Comparison of ENCODE assay signal across 16 mouse cellular contexts in genomic region chr5:147304276-147305155, GRCm38 (mm10). TPM values are rescaled to one million over a fixed set of nuclear protein-coding genes. Genes with fewer than 3 reads are reported as not detected.
DNase-seq lines count a peak whose midpoint lies in the region; ATAC-seq and TF ChIP-seq lines count a peak whose summit lies in the region.
"Had no signal": no experiment of that assay in that cellular context is flagged by ENCODE, and none has a peak within 500 bp of the region (broad histone marks: within the 10 kb centered on the region; RNA-seq: fewer than 3 reads in every experiment).

No protein-coding gene starts in this region.

- no peak overlapping the region for H3K9ac ChIP-seq in forebrain, embryonic 12.5 days
- H3K9ac ChIP-seq in forebrain, embryonic 14.5 days (ENCODE audit: low read length) = no peak overlapping the region
- H3K9ac ChIP-seq in stomach, embryonic 14.5 days (replicated peaks; ENCODE audit: low read depth, low read length) = no peak overlapping the region
- H3K9ac ChIP-seq in stomach, postnatal 0 days (ENCODE audit: low read length) = no peak overlapping the region
- no peak overlapping the region for H3K9ac ChIP-seq in limb, embryonic 15.5 days
- H3K9ac ChIP-seq: neural tube, embryonic 13.5 days had no signal

- no peak overlapping the region for H3K27ac ChIP-seq in forebrain, embryonic 12.5 days
- H3K27ac ChIP-seq in forebrain, embryonic 14.5 days (ENCODE audit: low read depth, low read length) = no peak overlapping the region
- no peak overlapping the region for H3K27ac ChIP-seq in stomach, embryonic 14.5 days (ENCODE audit: low read length)
- H3K27ac ChIP-seq in stomach, postnatal 0 days (replicated peaks) = no peak overlapping the region
- H3K27ac ChIP-seq in limb, embryonic 15.5 days = no peak overlapping the region
- H3K27ac ChIP-seq: hindbrain, postnatal 0 days; neural tube, embryonic 13.5 days had no signal

- H3K4me2 ChIP-seq in forebrain, embryonic 12.5 days = peak overlapping the region; percentile 4; the same call in 1 of the 2 replicates
- H3K4me2 ChIP-seq in forebrain, embryonic 14.5 days (ENCODE audit: low read length) = no peak overlapping the region
- no peak overlapping the region for H3K4me2 ChIP-seq in stomach, embryonic 14.5 days (replicated peaks; ENCODE audit: low read depth, low read length)
- no peak overlapping the region for H3K4me2 ChIP-seq in stomach, postnatal 0 days (replicated peaks; ENCODE audit: low read depth)
- 0 out of 2 replicates have a peak overlapping the region, but pooled peaks have one; percentile 2 for H3K4me2 ChIP-seq in limb, embryonic 15.5 days
- H3K4me2 ChIP-seq: neural tube, embryonic 13.5 days had no signal

- under 1% methylated on average over 54 of the region's 54 CpGs for WGBS in forebrain, embryonic 12.5 days
- under 1% methylated on average over 54 of the region's 54 CpGs for WGBS in forebrain, embryonic 14.5 days
- under 1% methylated on average over 54 of the region's 54 CpGs for WGBS in stomach, embryonic 14.5 days
- under 1% methylated on average over 54 of the region's 54 CpGs for WGBS in stomach, postnatal 0 days
- WGBS in limb, embryonic 15.5 days = under 1% methylated on average over 54 of the region's 54 CpGs

- no peak for TF ChIP-seq EP300 in stomach, postnatal 0 days (optimal IDR thresholded peaks at IDR 0.05)

- peaks cover 21% of the 10 kb centered on the region for H3K4me1 ChIP-seq in forebrain, embryonic 12.5 days
- H3K4me1 ChIP-seq in forebrain, embryonic 14.5 days (ENCODE audit: control insufficient read depth, insufficient read depth, low read length) = no peaks in the 10 kb centered on the region
- peaks cover 7% of the 10 kb centered on the region; the same call in 1 of the 2 replicates for H3K4me1 ChIP-seq in stomach, embryonic 14.5 days (ENCODE audit: control insufficient read depth, insufficient read depth, low read length)
- H3K4me1 ChIP-seq in stomach, postnatal 0 days (replicated peaks; ENCODE audit: control insufficient read depth, insufficient read depth) = no peaks in the 10 kb centered on the region
- peaks cover 40% of the 10 kb centered on the region for H3K4me1 ChIP-seq in limb, embryonic 15.5 days

- H3K27me3 ChIP-seq in forebrain, embryonic 12.5 days = peaks cover 100% of the 10 kb centered on the region
- peaks cover 99% of the 10 kb centered on the region for H3K27me3 ChIP-seq in forebrain, embryonic 14.5 days (replicated peaks; ENCODE audit: control insufficient read depth, insufficient read depth, low read length)
- peaks cover 90% of the 10 kb centered on the region for H3K27me3 ChIP-seq in stomach, embryonic 14.5 days (ENCODE audit: control insufficient read depth, insufficient read depth, low read length)
- peaks cover 54% of the 10 kb centered on the region for H3K27me3 ChIP-seq in stomach, postnatal 0 days (ENCODE audit: control insufficient read depth, insufficient read depth, low read length)
- H3K27me3 ChIP-seq in limb, embryonic 15.5 days = peaks cover 99% of the 10 kb centered on the region

- no peak for DNase-seq in forebrain, embryonic 14.5 days (ENCODE audit: low spot score)
- no peak for DNase-seq in stomach, postnatal 0 days (ENCODE audit: low spot score)
- DNase-seq in right cerebral cortex, postnatal 10 days (ENCODE audit: low spot score in 2 of 2) = no peak
- DNase-seq in testis, postnatal 10 days (ENCODE audit: low spot score) = no peak
- DNase-seq in cerebellum, postnatal 4 days (ENCODE audit: low spot score in 2 of 2) = no peak
- DNase-seq: cerebellum, postnatal 10 days; gastrocnemius, postnatal 36 days; kidney, postnatal 36 days; right cerebral cortex, postnatal 14 days had no signal

- no peak overlapping the region for H3K4me3 ChIP-seq in forebrain, embryonic 12.5 days (replicated peaks)
- H3K4me3 ChIP-seq in forebrain, embryonic 14.5 days (ENCODE audit: low read depth, low read length) = no peak overlapping the region
- H3K4me3 ChIP-seq in stomach, embryonic 14.5 days (ENCODE audit: low read depth, low read length) = peak overlapping the region; percentile 7; the same call in 1 of the 2 replicates
- H3K4me3 ChIP-seq in stomach, postnatal 0 days (ENCODE audit: low read depth, low read length) = no peak overlapping the region
- H3K4me3 ChIP-seq in limb, embryonic 15.5 days = peak overlapping the region; percentile 24
- H3K4me3 ChIP-seq: neural tube, embryonic 13.5 days had no signal

- H3K36me3 ChIP-seq in forebrain, embryonic 12.5 days (replicated peaks) = no peaks in the 10 kb centered on the region
- H3K36me3 ChIP-seq in forebrain, embryonic 14.5 days (ENCODE audit: control insufficient read depth, insufficient read depth, low read length) = no peaks in the 10 kb centered on the region
- no peaks in the 10 kb centered on the region for H3K36me3 ChIP-seq in stomach, embryonic 14.5 days (ENCODE audit: control insufficient read depth, insufficient read depth, low read length)
- no peaks in the 10 kb centered on the region for H3K36me3 ChIP-seq in stomach, postnatal 0 days (ENCODE audit: control insufficient read depth, insufficient read depth, low read length)
- no peaks in the 10 kb centered on the region for H3K36me3 ChIP-seq in limb, embryonic 15.5 days
- H3K36me3 ChIP-seq: neural tube, embryonic 13.5 days had no signal

- H3K9me3 ChIP-seq in forebrain, embryonic 12.5 days = no peaks in the 10 kb centered on the region
- H3K9me3 ChIP-seq in forebrain, embryonic 14.5 days (replicated peaks; ENCODE audit: control insufficient read depth, low read length) = no peaks in the 10 kb centered on the region
- no peaks in the 10 kb centered on the region for H3K9me3 ChIP-seq in stomach, embryonic 14.5 days (ENCODE audit: control insufficient read depth, low read depth, low read length)
- no peaks in the 10 kb centered on the region for H3K9me3 ChIP-seq in stomach, postnatal 0 days (ENCODE audit: control insufficient read depth, low read length)
- H3K9me3 ChIP-seq in limb, embryonic 15.5 days = no peaks in the 10 kb centered on the region
- H3K9me3 ChIP-seq: neural tube, embryonic 13.5 days had no signal

- TF ChIP-seq CTCF in stomach, postnatal 0 days (IDR thresholded peaks at IDR 0.05; ENCODE audit: low read depth) = no peak

- ATAC-seq in forebrain, embryonic 12.5 days (ENCODE audit: low FRiP score) = no peak
- no peak for ATAC-seq in forebrain, embryonic 14.5 days
- ATAC-seq in stomach, embryonic 14.5 days (ENCODE audit: insufficient number of reproducible peaks, insufficient read depth, low FRiP score, low read depth) = no peak
- no peak for ATAC-seq in stomach, postnatal 0 days (ENCODE audit: low FRiP score, low TSS enrichment)
- ATAC-seq in limb, embryonic 15.5 days (ENCODE audit: insufficient number of reproducible peaks, low FRiP score, low TSS enrichment, low read depth) = no peak
- ATAC-seq: hindbrain, postnatal 0 days; lung, postnatal 0 days had no signal

RNA-seq across cellular contexts. Expression of gene Cdx2, which starts 2.6 kb away (rescaled TPM):
- polyA plus RNA-seq in forebrain, embryonic 12.5 days (2016; fragmentation: Nextera tagmentation; extraction: Ambion mirVana) = not detected in 2 replicates
- not detected in 2 replicates for polyA plus RNA-seq in forebrain, embryonic 14.5 days (2014; fragmentation: Nextera tagmentation; extraction: Ambion mirVana)
- 1.1 and 1.3 TPM in 2 replicates for polyA plus RNA-seq in stomach, embryonic 14.5 days (2014; fragmentation: Nextera tagmentation; extraction: Ambion mirVana)
- polyA plus RNA-seq in stomach, postnatal 0 days (2015; fragmentation: Nextera tagmentation; extraction: Ambion mirVana) = 0.05 and 0.06 TPM in 2 replicates
- polyA plus RNA-seq in limb, embryonic 15.5 days (2015; fragmentation: Nextera tagmentation; extraction: Ambion mirVana) = not detected in 2 replicates
- polyA plus RNA-seq: hindbrain, postnatal 0 days; lung, postnatal 0 days; neural tube, embryonic 13.5 days had no signal

RNA-seq across cellular contexts. Expression of gene Urad, which starts 17.7 kb away (rescaled TPM):
- not detected in 2 replicates for polyA plus RNA-seq in forebrain, embryonic 12.5 days (2016; fragmentation: Nextera tagmentation; extraction: Ambion mirVana)
- polyA plus RNA-seq in forebrain, embryonic 14.5 days (2014; fragmentation: Nextera tagmentation; extraction: Ambion mirVana) = not detected in 2 replicates
- not detected in 2 replicates for polyA plus RNA-seq in stomach, embryonic 14.5 days (2014; fragmentation: Nextera tagmentation; extraction: Ambion mirVana)
- not detected in 2 replicates for polyA plus RNA-seq in stomach, postnatal 0 days (2015; fragmentation: Nextera tagmentation; extraction: Ambion mirVana)
- not detected in 2 replicates for polyA plus RNA-seq in limb, embryonic 15.5 days (2015; fragmentation: Nextera tagmentation; extraction: Ambion mirVana)
- polyA plus RNA-seq: hindbrain, postnatal 0 days; lung, postnatal 0 days; neural tube, embryonic 13.5 days; thymus, postnatal 0 days had no signal

RNA-seq across cellular contexts. Expression of gene Pdx1, which starts 34.8 kb away (rescaled TPM):
- polyA plus RNA-seq in forebrain, embryonic 12.5 days (2016; fragmentation: Nextera tagmentation; extraction: Ambion mirVana) = not detected in 2 replicates
- polyA plus RNA-seq in forebrain, embryonic 14.5 days (2014; fragmentation: Nextera tagmentation; extraction: Ambion mirVana) = not detected in 2 replicates
- 3.4 and 5.2 TPM in 2 replicates for polyA plus RNA-seq in stomach, embryonic 14.5 days (2014; fragmentation: Nextera tagmentation; extraction: Ambion mirVana)
- 3.0 and 3.6 TPM in 2 replicates for polyA plus RNA-seq in stomach, postnatal 0 days (2015; fragmentation: Nextera tagmentation; extraction: Ambion mirVana)
- not detected in 2 replicates for polyA plus RNA-seq in limb, embryonic 15.5 days (2015; fragmentation: Nextera tagmentation; extraction: Ambion mirVana)
- polyA plus RNA-seq: hindbrain, postnatal 0 days; lung, postnatal 0 days; neural tube, embryonic 13.5 days; thymus, postnatal 0 days had no signal

Comparison
In these comparisons a context has a peak if more than half of its experiments do, and no peak if none do; other contexts are left out.
1. H3K4me2 ChIP-seq: peak in forebrain, embryonic 12.5 days (single experiment) and limb, embryonic 15.5 days (single experiment); none in forebrain, embryonic 14.5 days (single experiment), stomach, embryonic 14.5 days (single experiment) and stomach, postnatal 0 days (single experiment).
2. H3K4me3 ChIP-seq: peak in stomach, embryonic 14.5 days (single experiment) and limb, embryonic 15.5 days (single experiment); none in forebrain, embryonic 12.5 days (single experiment), forebrain, embryonic 14.5 days (single experiment) and stomach, postnatal 0 days (single experiment).